Mouse (Mus musculus) forebrain, embryonic 13.5 days (tissue): ENCODE data around the gene Nedd4. TPM values are rescaled to one million over a fixed set of nuclear protein-coding genes. Genes with fewer than 3 reads are reported as not detected.
A peak's percentile ranks its signal among the peaks of the same experiment; 100 is the strongest.

Experiments
- ATAC-seq: fragments of 200-750 bp; cut with Nextera tagmentation; 2 replicates; pipeline ENCODE4 v1.8.0; 2017
- H3K27ac ChIP-seq: fragments of 300-500 bp; sonication (generic); 2 replicates; pipeline ENCODE4 v1.5.1; 2015; ENCODE audit warnings: inconsistent platforms, mild to moderate bottlenecking, moderate library complexity
- H3K27me3 ChIP-seq: fragments of 300-500 bp; sonication (generic); 2 replicates; pipeline ENCODE4 v1.6.1; 2015; ENCODE audit warnings: mild to moderate bottlenecking, inconsistent platforms
- H3K36me3 ChIP-seq: fragments of 300-500 bp; sonication (generic); 2 replicates; pipeline ENCODE4 v1.6.1; 2015; ENCODE audit warnings: mild to moderate bottlenecking, inconsistent platforms; ENCODE audit not compliant: poor library complexity, severe bottlenecking
- H3K4me1 ChIP-seq: fragments of 300-500 bp; sonication (generic); 2 replicates; pipeline ENCODE4 v1.6.1; 2015; ENCODE audit warnings: inconsistent platforms
- H3K4me2 ChIP-seq: fragments of 300-500 bp; sonication (generic); 2 replicates; pipeline ENCODE4 v1.6.1; 2015; ENCODE audit warnings: inconsistent platforms, mild to moderate bottlenecking, moderate library complexity
- H3K4me3 ChIP-seq: fragments of 300-500 bp; sonication (generic); 2 replicates; pipeline ENCODE4 v1.5.1; 2015; ENCODE audit warnings: mild to moderate bottlenecking, inconsistent platforms
- H3K9ac ChIP-seq: fragments of 300-500 bp; sonication (generic); 2 replicates; pipeline ENCODE4 v1.6.1; 2015; ENCODE audit warnings: mild to moderate bottlenecking, inconsistent platforms
- H3K9me3 ChIP-seq: fragments of 300-500 bp; sonication (generic); replicated peaks from 2 replicates; pipeline ENCODE4 v1.6.1; 2016; ENCODE audit warnings: inconsistent platforms
- WGBS: fragments of 180-500 bp; shearing (Covaris S2); methylation state at CpG from one replicate; pipeline ENCODE4 v1.1.7; 2015; 5-methylcytosine and 5-hydroxymethylcytosine counted together
- polyA plus RNA-seq: library from polyadenylated mRNA; unstranded; fragments of >200 nt; fragmentation: Nextera tagmentation; extraction: Ambion mirVana; gene quantifications from 2 replicates; pipeline ENCODE4 v1.2.1, GENCODE M21; 2015

The Nedd4 gene
- polyA plus RNA-seq, 1 experiment from 2014 or later = 552 TPM

DNA sequence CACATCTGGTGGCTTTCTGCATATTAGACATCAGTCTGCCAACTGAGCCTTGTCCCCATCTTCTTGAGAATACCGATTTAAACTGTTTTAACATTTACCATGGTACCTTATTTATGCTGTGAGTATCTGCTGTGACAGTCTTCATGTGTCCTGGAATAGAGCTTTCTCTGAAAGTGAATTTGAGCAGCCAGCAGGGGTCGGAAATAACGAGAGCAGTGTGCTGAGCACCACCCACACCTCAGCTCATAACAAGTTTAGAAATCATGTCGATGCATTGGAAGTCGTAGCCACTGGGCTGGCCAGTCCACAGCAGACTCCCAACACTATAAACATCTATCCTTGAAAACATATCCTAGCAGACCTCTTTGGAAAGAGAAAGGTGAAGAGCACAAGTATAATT lies 27.4 kb downstream of the Nedd4 start:
- peaks cover 90% of the 10 kb centered on the region for H3K36me3 ChIP-seq
- H3K9me3 ChIP-seq = no peaks in the 10 kb centered on the region
- H3K9ac ChIP-seq = no peak overlapping the region
- 60% methylated on average over 5 of the region's 5 CpGs for WGBS
- peaks cover 22% of the 10 kb centered on the region; the same call in 1 of the 2 replicates for H3K4me1 ChIP-seq
- no peak overlapping the region for H3K4me2 ChIP-seq
- no peak overlapping the region; the same call in 1 of the 2 replicates for H3K27ac ChIP-seq
- no peaks in the 10 kb centered on the region for H3K27me3 ChIP-seq
- no peak for ATAC-seq
- H3K4me3 ChIP-seq = no peak overlapping the region

- Histone ChIP-seq H3K27me3 (no peaks in the 10 kb centered on the region), H3K4me3 (no peak overlapping the region), H3K36me3 (peaks cover 81% of the 10 kb centered on the region), H3K9ac (no peak overlapping the region), H3K27ac (no peak overlapping the region), H3K4me2 (no peak overlapping the region), H3K4me1 (peaks cover 31% of the 10 kb centered on the region), H3K9me3 (no peaks in the 10 kb centered on the region)
- WGBS = 91% methylated on average over 1 of the region's 1 CpGs
- ATAC-seq = no peak
These were observed 28.7 kb downstream of the Nedd4 start for GRCm38 (mm10) chr9:72690811-72691210.

GRCm38 (mm10) chr9:72691942-72692341 lies 29.8 kb downstream of the Nedd4 start:
- no peak overlapping the region for H3K27ac ChIP-seq
- no peak overlapping the region for H3K9ac ChIP-seq
- H3K4me1 ChIP-seq = peaks cover 37% of the 10 kb centered on the region
- H3K4me2 ChIP-seq = no peak overlapping the region
- 87% methylated on average over 5 of the region's 5 CpGs for WGBS
- H3K36me3 ChIP-seq = peaks cover 75% of the 10 kb centered on the region
- H3K9me3 ChIP-seq = no peaks in the 10 kb centered on the region
- H3K27me3 ChIP-seq = no peaks in the 10 kb centered on the region
- ATAC-seq = no peak
- H3K4me3 ChIP-seq = no peak overlapping the region

DNA sequence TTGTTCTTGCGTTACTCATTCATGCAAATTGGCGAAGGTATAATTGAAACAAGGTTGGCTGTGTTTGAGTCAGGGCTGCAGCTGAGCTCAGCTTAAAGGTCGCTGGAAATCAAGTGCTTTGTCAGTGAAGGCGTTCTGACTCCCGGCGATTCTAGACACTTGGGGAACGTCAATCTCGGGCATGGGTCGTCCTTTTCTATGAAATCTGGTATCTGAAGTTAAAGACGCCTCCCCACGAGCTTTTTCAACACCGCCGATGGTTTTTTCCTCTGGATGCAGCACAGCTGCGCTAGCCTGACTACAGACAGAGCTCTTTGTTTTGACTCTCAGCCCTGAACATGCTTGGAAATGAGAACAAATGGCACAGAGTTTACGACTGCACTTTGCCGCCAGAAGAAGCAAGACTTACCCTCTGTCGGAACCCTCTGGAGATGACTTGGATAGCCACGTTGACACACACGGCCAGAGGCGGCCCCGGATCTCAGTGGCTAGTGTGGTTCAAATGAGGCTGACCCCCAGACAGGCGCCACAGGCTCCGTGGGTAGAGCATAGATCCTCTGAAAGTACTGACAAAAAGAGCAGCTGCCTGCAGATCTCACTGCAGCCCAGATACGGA lies 31.0 kb downstream of the Nedd4 start:
- no peak overlapping the region for H3K4me3 ChIP-seq
- 68% methylated on average over 24 of the region's 24 CpGs for WGBS
- no peaks in the 10 kb centered on the region for H3K9me3 ChIP-seq
- no peak overlapping the region for H3K4me2 ChIP-seq
- peaks cover 37% of the 10 kb centered on the region for H3K4me1 ChIP-seq
- ATAC-seq = peak; percentile 41; the same call in 1 of the 2 replicates
- H3K36me3 ChIP-seq = peaks cover 73% of the 10 kb centered on the region
- H3K9ac ChIP-seq = no peak overlapping the region
- H3K27ac ChIP-seq = peak overlapping the region; percentile 49
- H3K27me3 ChIP-seq = no peaks in the 10 kb centered on the region

DNA sequence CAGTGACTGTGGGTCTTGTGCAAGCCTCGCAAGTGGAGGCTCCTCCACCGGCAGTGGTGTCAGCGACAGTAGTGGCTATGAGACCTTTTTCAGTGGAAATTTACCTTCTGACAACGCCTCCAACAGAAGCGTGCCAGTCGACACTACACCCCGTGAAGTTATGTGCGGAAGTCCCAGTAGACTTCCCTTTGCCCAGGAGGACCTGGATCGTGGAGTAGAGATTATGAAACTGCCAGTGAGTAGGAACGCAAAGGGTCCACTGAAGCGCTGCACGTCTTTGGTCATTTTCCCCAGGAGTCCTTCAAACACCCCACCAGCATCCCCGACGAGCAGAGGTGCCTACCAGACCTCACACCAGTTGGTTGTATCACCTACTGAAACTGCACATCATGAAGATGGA lies 31.7 kb downstream of the Nedd4 start:
- H3K27ac ChIP-seq = peak overlapping the region; percentile 49; the same call in 1 of the 2 replicates
- ATAC-seq = no peak
- peaks cover 39% of the 10 kb centered on the region for H3K4me1 ChIP-seq

DNA sequence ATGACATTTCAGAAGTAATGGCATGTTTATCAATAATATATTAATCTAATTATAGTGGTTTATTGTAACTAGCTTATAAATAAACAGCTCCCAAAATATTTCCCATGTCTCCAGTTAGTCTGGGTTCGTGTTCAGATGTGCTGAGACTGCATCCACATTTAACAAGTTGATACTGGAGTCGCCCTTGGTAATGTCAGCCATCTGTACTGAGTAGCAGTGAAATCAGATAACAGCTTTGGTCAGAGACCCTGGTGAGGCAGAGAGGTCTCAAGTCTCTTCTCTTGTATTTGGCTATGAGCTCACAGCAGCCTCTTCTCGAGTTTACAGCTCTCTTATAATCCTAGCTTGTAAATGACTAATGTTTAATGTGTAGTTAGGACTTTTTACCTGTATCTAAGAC lies 34.4 kb downstream of the Nedd4 start:
- Histone ChIP-seq H3K36me3 (peaks cover 71% of the 10 kb centered on the region), H3K4me1 (peaks cover 55% of the 10 kb centered on the region)
- no peak for ATAC-seq

More for the DNA sequence above, 31.7 kb downstream of the Nedd4 start:
- Histone ChIP-seq H3K9ac (no peak overlapping the region), H3K4me2 (no peak overlapping the region), H3K9me3 (no peaks in the 10 kb centered on the region), H3K27me3 (no peaks in the 10 kb centered on the region), H3K36me3 (peaks cover 73% of the 10 kb centered on the region), H3K4me3 (no peak overlapping the region)
- 91% methylated on average over 14 of the region's 14 CpGs for WGBS

GRCm38 (mm10) chr9:72697779-72698178 lies 35.6 kb downstream of the Nedd4 start:
- no peaks in the 10 kb centered on the region for H3K27me3 ChIP-seq
- H3K36me3 ChIP-seq = peaks cover 77% of the 10 kb centered on the region
- WGBS = 97% methylated on average over 4 of the region's 4 CpGs
- H3K27ac ChIP-seq = no peak overlapping the region
- H3K4me3 ChIP-seq = no peak overlapping the region
- no peak overlapping the region for H3K4me2 ChIP-seq
- no peak overlapping the region for H3K9ac ChIP-seq
- H3K9me3 ChIP-seq = no peaks in the 10 kb centered on the region
- ATAC-seq = no peak
- peaks cover 50% of the 10 kb centered on the region for H3K4me1 ChIP-seq

More for the DNA sequence above, 34.4 kb downstream of the Nedd4 start:
- Histone ChIP-seq H3K4me2 (no peak overlapping the region), H3K9ac (no peak overlapping the region), H3K27ac (no peak overlapping the region), H3K27me3 (no peaks in the 10 kb centered on the region), H3K4me3 (no peak overlapping the region), H3K9me3 (no peaks in the 10 kb centered on the region)
- 83% methylated on average over 3 of the region's 3 CpGs for WGBS

GRCm38 (mm10) chr9:72699702-72700101 lies 37.6 kb downstream of the Nedd4 start:
- H3K4me3 ChIP-seq = no peak overlapping the region
- no peak overlapping the region for H3K27ac ChIP-seq
- WGBS = 74% methylated on average over 3 of the region's 3 CpGs
- H3K4me2 ChIP-seq = no peak overlapping the region
- peaks cover 31% of the 10 kb centered on the region for H3K4me1 ChIP-seq
- no peak for ATAC-seq
- H3K9me3 ChIP-seq = no peaks in the 10 kb centered on the region
- no peak overlapping the region for H3K9ac ChIP-seq
- H3K27me3 ChIP-seq = no peaks in the 10 kb centered on the region
- H3K36me3 ChIP-seq = peaks cover 74% of the 10 kb centered on the region

DNA sequence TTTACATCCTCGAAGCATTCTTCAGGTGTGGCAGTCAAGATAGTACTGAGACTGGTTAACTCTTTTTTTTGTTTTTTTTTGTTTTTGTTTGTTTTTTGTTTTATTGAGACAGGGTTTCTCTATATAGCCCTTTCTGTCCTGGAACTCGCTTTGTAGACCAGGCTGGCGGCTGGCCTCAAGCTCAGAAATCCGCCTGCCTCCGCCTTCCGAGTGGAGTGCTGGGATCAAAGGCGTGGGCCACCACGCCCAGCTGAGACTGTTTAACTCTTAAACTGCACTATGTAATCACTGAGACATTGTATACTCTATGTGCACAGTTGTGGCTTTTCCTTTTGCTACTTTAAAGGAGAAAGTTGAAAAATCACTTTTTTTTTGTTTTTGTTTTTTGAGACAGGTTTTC lies 39.3 kb downstream of the Nedd4 start:
- H3K9ac ChIP-seq = no peak overlapping the region
- 60% methylated on average over 8 of the region's 8 CpGs for WGBS
- no peaks in the 10 kb centered on the region for H3K9me3 ChIP-seq
- no peak overlapping the region for H3K4me2 ChIP-seq
- no peak overlapping the region for H3K4me3 ChIP-seq
- peaks cover 89% of the 10 kb centered on the region for H3K36me3 ChIP-seq
- peaks cover 21% of the 10 kb centered on the region for H3K4me1 ChIP-seq
- no peaks in the 10 kb centered on the region for H3K27me3 ChIP-seq
- H3K27ac ChIP-seq = no peak overlapping the region
- no peak for ATAC-seq

DNA sequence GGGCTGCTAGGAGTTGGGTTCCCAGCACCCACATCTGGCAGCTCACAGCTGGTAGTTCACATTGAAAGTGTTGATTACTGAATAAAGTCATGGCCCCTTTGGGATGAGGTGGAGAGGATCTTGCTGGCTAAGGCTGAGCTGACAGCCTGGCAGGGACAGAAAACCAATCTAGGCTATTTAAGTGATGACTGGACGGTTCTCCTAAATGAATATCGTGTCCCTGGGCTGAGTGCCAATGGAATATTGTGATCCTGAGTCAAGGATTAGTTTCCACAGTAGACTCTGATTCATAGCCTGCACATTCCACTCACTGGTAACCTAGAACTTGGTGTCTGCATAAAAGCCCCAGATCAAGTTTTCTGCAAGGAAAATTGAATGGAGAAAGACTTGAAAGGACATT lies 39.9 kb downstream of the Nedd4 start:
- H3K36me3 ChIP-seq = peaks cover 89% of the 10 kb centered on the region
- WGBS = 58% methylated on average over 2 of the region's 2 CpGs

GRCm38 (mm10) chr9:72703142-72703541 lies 41.0 kb downstream of the Nedd4 start:
- ATAC-seq = no peak
- no peak overlapping the region for H3K4me2 ChIP-seq
- 96% methylated on average over 4 of the region's 4 CpGs for WGBS
- peaks cover 90% of the 10 kb centered on the region for H3K36me3 ChIP-seq
- no peaks in the 10 kb centered on the region for H3K9me3 ChIP-seq
- no peak overlapping the region for H3K27ac ChIP-seq
- H3K4me1 ChIP-seq = peaks cover 18% of the 10 kb centered on the region
- H3K9ac ChIP-seq = no peak overlapping the region
- H3K4me3 ChIP-seq = no peak overlapping the region
- no peaks in the 10 kb centered on the region for H3K27me3 ChIP-seq

More for the DNA sequence above, 39.9 kb downstream of the Nedd4 start:
- Histone ChIP-seq H3K9me3 (no peaks in the 10 kb centered on the region), H3K9ac (no peak overlapping the region), H3K4me3 (no peak overlapping the region), H3K4me1 (peaks cover 18% of the 10 kb centered on the region), H3K4me2 (no peak overlapping the region), H3K27me3 (no peaks in the 10 kb centered on the region), H3K27ac (no peak overlapping the region; the same call in 1 of the 2 replicates)
- ATAC-seq = no peak

DNA sequence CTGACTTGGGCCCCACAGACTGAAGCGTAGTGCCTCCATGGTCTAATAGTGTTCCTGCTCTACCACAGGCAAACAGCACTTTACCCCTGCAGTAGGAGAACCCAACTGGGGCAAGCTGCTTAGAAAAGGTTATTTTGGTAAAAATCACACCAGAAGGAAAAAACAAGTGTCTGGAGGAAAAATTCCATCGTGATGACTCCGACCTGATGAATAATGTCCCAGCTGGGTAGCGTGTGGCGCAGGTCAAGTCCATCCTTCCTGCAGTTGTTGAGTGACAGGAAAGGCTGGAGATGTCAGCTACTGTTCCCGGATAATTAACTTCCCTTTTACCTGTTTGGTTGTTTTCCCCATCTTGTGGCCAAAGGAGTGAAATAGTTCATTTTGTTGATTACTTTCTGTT lies 41.6 kb downstream of the Nedd4 start:
- H3K4me2 ChIP-seq = no peak overlapping the region
- H3K9me3 ChIP-seq = no peaks in the 10 kb centered on the region
- H3K4me3 ChIP-seq = no peak overlapping the region
- H3K4me1 ChIP-seq = peaks cover 17% of the 10 kb centered on the region
- WGBS = 85% methylated on average over 6 of the region's 6 CpGs
- no peak for ATAC-seq
- no peak overlapping the region for H3K27ac ChIP-seq
- no peak overlapping the region for H3K9ac ChIP-seq
- H3K36me3 ChIP-seq = peaks cover 88% of the 10 kb centered on the region
- no peaks in the 10 kb centered on the region for H3K27me3 ChIP-seq

DNA sequence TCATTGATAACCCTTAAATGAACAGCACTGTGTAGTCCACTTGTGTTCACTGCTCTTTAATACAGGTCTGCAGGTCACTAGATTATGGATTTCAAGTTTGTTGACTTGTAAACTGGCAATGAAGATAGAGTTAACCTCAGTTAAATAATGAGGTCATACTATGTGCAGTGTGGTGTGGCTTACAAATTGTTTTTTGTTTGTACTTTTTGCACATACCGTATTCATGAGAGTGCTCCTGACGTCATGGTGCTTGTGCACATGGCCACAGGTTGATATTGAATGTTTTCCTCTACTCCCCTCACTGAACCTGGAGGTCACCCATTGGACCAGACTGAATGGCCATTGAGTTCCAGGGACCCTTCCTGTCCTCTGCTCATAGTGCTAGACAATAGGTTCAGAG lies 43.1 kb downstream of the Nedd4 start:
- no peak for ATAC-seq
- H3K9ac ChIP-seq = no peak overlapping the region
- no peaks in the 10 kb centered on the region for H3K27me3 ChIP-seq
- no peak overlapping the region for H3K27ac ChIP-seq
- no peak overlapping the region for H3K4me2 ChIP-seq
- H3K9me3 ChIP-seq = no peaks in the 10 kb centered on the region
- 80% methylated on average over 2 of the region's 2 CpGs for WGBS
- no peak overlapping the region for H3K4me3 ChIP-seq
- peaks cover 2% of the 10 kb centered on the region; the same call in 1 of the 2 replicates for H3K4me1 ChIP-seq
- H3K36me3 ChIP-seq = peaks cover 88% of the 10 kb centered on the region
